Mouse (Mus musculus): ENCODE measurements around the gene Mknk2. TPM values are rescaled to one million over a fixed set of nuclear protein-coding genes. Genes with fewer than 3 reads are reported as not detected.
"Not testable (repeated sequence)": the region's sequence is repeated elsewhere in the genome, so short reads cannot be mapped to it uniquely, and the experiment has no call there.

Mknk2 gene
- polyA plus RNA-seq, 1 experiment from 2014 or later: 46.1 TPM

GRCm38 (mm10) chr10:80653156-80653720 lies 24.7 kb downstream of the Mknk2 start:
- Histone ChIP-seq H3K4me3 (ENCODE audit: low read depth, low read length) (no peak overlapping the region), H3K27ac (ENCODE audit: low read depth) (no peak overlapping the region), H3K27me3 (ENCODE audit: insufficient read depth, low read length) (no peaks in the 10 kb centered on the region), H3K4me2 (ENCODE audit: low read depth, low read length) (no peak overlapping the region), H3K4me1 (ENCODE audit: insufficient read depth) (peaks cover 22% of the 10 kb centered on the region), H3K9me3 (ENCODE audit: low read length) (no peaks in the 10 kb centered on the region), H3K9ac (replicated peaks) (0 out of 2 replicates have a peak overlapping the region, but pooled peaks have one; percentile 17), H3K36me3 (replicated peaks; ENCODE audit: insufficient read depth, low read length) (no peaks in the 10 kb centered on the region)
- 75% methylated on average over 6 of the region's 6 CpGs for WGBS (ENCODE audit: insufficient replicate concordance)
- ATAC-seq (no peak), DNase-seq (no peak)
- TF ChIP-seq CTCF (IDR thresholded peaks at IDR 0.05; ENCODE audit: low read depth): no peak
- TF ChIP-seq EP300 (IDR thresholded peaks at IDR 0.05; ENCODE audit: low read depth): no peak

- Histone ChIP-seq H3K27ac (ENCODE audit: low read depth) (no peak overlapping the region), H3K4me2 (ENCODE audit: low read depth, low read length) (no peak overlapping the region), H3K9ac (replicated peaks) (no peak overlapping the region), H3K4me1 (ENCODE audit: insufficient read depth) (peaks cover 6% of the 10 kb centered on the region), H3K9me3 (ENCODE audit: low read length) (no peaks in the 10 kb centered on the region), H3K36me3 (replicated peaks; ENCODE audit: insufficient read depth, low read length) (peaks cover 1% of the 10 kb centered on the region; the same call in 1 of the 2 replicates), H3K4me3 (ENCODE audit: low read depth, low read length) (no peak overlapping the region), H3K27me3 (ENCODE audit: insufficient read depth, low read length) (no peaks in the 10 kb centered on the region)
- no peak for ATAC-seq
- no peak for DNase-seq
- 86% methylated on average over 10 of the region's 10 CpGs for WGBS (ENCODE audit: insufficient replicate concordance)
- TF ChIP-seq CTCF (IDR thresholded peaks at IDR 0.05; ENCODE audit: low read depth) (no peak), EP300 (IDR thresholded peaks at IDR 0.05; ENCODE audit: low read depth) (no peak)
These were observed 27.5 kb downstream of the Mknk2 start for GRCm38 (mm10) chr10:80650392-80650791.

- WGBS (ENCODE audit: insufficient replicate concordance): 75% methylated on average over 6 of the region's 6 CpGs
- not testable (repeated sequence) for ATAC-seq; H3K9ac ChIP-seq (replicated peaks); DNase-seq; H3K4me2 ChIP-seq (ENCODE audit: low read depth, low read length); H3K4me1 ChIP-seq (ENCODE audit: insufficient read depth); H3K27ac ChIP-seq (ENCODE audit: low read depth); H3K36me3 ChIP-seq (replicated peaks; ENCODE audit: insufficient read depth, low read length); H3K4me3 ChIP-seq (ENCODE audit: low read depth, low read length); H3K27me3 ChIP-seq (ENCODE audit: insufficient read depth, low read length); H3K9me3 ChIP-seq (ENCODE audit: low read length)
These were observed 28.0 kb downstream of the Mknk2 start for GRCm38 (mm10) chr10:80649910-80650309.

DNA sequence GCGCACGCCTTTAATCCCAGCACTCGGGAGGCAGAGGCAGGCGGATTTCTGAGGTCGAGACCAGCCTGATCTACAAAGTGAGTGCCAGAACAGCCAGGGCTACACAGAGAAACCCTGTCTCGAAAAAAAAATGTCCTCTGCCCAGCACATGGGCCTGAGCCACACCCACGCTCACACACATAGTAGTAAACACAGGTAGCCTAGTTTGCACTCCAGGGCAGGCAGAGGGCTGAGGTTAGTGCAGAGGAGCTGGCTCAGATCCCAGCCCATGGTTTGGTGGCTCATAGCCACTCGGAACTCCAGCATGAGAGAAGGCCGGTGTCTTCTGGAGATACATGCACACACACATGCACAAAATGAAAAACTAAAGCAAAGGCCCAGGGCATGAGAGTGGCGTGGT lies 31.0 kb downstream of the Mknk2 start:
- H3K4me2 ChIP-seq (ENCODE audit: low read depth, low read length): no peak overlapping the region
- no peak overlapping the region for H3K4me3 ChIP-seq (ENCODE audit: low read depth, low read length)
- TF ChIP-seq EP300 (IDR thresholded peaks at IDR 0.05; ENCODE audit: low read depth): no peak
- ATAC-seq: peak; percentile 63
- H3K36me3 ChIP-seq (replicated peaks; ENCODE audit: insufficient read depth, low read length): peaks cover 17% of the 10 kb centered on the region; the same call in 1 of the 2 replicates
- H3K9ac ChIP-seq (replicated peaks): no peak overlapping the region
- DNase-seq: peak; percentile 39
- H3K27me3 ChIP-seq (ENCODE audit: insufficient read depth, low read length): no peaks in the 10 kb centered on the region
- no peaks in the 10 kb centered on the region for H3K4me1 ChIP-seq (ENCODE audit: insufficient read depth)
- 74% methylated on average over 10 of the region's 10 CpGs for WGBS (ENCODE audit: insufficient replicate concordance)
- no peak overlapping the region for H3K27ac ChIP-seq (ENCODE audit: low read depth)
- no peaks in the 10 kb centered on the region for H3K9me3 ChIP-seq (ENCODE audit: low read length)

DNA sequence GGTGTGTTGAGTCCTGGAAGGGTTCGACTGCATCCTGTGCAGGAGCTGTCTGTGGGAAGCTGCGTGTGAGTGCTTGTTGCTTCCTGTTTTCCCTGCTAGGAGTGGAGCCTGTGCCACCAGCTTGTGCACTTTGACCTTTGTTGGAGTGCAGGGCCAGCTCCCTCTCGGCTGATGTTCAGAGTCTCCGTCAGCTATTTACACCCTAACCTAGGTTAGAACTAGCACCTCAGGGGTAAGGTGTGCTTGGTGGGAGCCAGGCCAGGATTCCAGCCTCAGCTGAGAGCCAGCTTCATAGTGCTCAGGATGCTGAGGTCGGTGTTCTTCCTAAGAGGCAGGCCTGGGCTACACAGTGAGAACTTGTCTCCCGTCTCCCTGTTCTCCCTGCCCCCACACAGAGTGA lies 42.6 kb downstream of the Mknk2 start:
- Histone ChIP-seq H3K36me3 (replicated peaks; ENCODE audit: insufficient read depth, low read length) (peaks cover 62% of the 10 kb centered on the region), H3K9me3 (ENCODE audit: low read length) (no peaks in the 10 kb centered on the region), H3K4me3 (ENCODE audit: low read depth, low read length) (no peak overlapping the region), H3K4me2 (ENCODE audit: low read depth, low read length) (no peak overlapping the region), H3K9ac (replicated peaks) (no peak overlapping the region), H3K27ac (ENCODE audit: low read depth) (0 out of 2 replicates have a peak overlapping the region, but pooled peaks have one; percentile 6), H3K4me1 (ENCODE audit: insufficient read depth) (no peaks in the 10 kb centered on the region), H3K27me3 (ENCODE audit: insufficient read depth, low read length) (no peaks in the 10 kb centered on the region)
- DNase-seq (no peak), ATAC-seq (peak; percentile 26; the same call in 1 of the 2 replicates)
- no peak for TF ChIP-seq EP300 (IDR thresholded peaks at IDR 0.05; ENCODE audit: low read depth)
- TF ChIP-seq CTCF (IDR thresholded peaks at IDR 0.05; ENCODE audit: low read depth): no peak
- WGBS (ENCODE audit: insufficient replicate concordance): 60% methylated on average over 6 of the region's 6 CpGs

DNA sequence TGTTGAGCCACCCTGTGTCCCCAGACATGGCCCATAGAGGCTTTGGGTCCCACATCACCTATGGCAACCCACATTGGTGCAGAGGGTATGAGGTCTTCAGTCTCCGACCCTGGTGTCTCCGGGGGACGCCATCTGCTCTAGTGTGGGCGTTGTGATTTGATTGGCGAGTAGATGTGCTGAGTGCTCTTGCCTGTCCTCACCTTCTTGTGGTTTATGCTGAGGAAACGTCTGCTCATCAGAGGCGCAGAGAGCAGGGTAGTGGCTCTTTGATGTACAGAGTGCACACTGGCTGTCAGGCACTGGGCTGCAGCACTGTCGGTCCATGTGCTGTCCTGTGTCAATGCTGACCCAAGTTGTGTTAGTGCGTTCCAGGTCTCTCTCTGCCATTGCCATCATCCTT lies 49.0 kb downstream of the Mknk2 start:
- no peak for DNase-seq
- 76% methylated on average over 9 of the region's 9 CpGs for WGBS (ENCODE audit: insufficient replicate concordance)
- Histone ChIP-seq H3K4me2 (ENCODE audit: low read depth, low read length) (no peak overlapping the region), H3K27me3 (ENCODE audit: insufficient read depth, low read length) (no peaks in the 10 kb centered on the region), H3K9me3 (ENCODE audit: low read length) (no peaks in the 10 kb centered on the region), H3K4me3 (ENCODE audit: low read depth, low read length) (no peak overlapping the region), H3K4me1 (ENCODE audit: insufficient read depth) (peaks cover 43% of the 10 kb centered on the region), H3K27ac (ENCODE audit: low read depth) (no peak overlapping the region), H3K9ac (replicated peaks) (no peak overlapping the region), H3K36me3 (replicated peaks; ENCODE audit: insufficient read depth, low read length) (no peaks in the 10 kb centered on the region)
- no peak for ATAC-seq
- TF ChIP-seq EP300 (IDR thresholded peaks at IDR 0.05; ENCODE audit: low read depth) (no peak), CTCF (IDR thresholded peaks at IDR 0.05; ENCODE audit: low read depth) (no peak)

Measured in liver, postnatal 0 days (tissue).